9 mouse cellular contexts compared by ENCODE assay signal in genomic region chr12:72762502-72762901, GRCm38 (mm10). TPM values are rescaled to one million over a fixed set of nuclear protein-coding genes. Genes with fewer than 3 reads are reported as not detected.
DNase-seq lines count a peak whose midpoint lies in the region; ATAC-seq and TF ChIP-seq lines count a peak whose summit lies in the region.
"Had no signal": no experiment of that assay in that cellular context is flagged by ENCODE, and none has a peak within 500 bp of the region (broad histone marks: within the 10 kb centered on the region; RNA-seq: fewer than 3 reads in every experiment).

No protein-coding gene starts in this region.

- peaks cover 17% of the 10 kb centered on the region; the same call in 1 of the 2 replicates for H3K79me2 ChIP-seq in liver, adult 2 months (ENCODE audit: control insufficient read depth, insufficient read depth, low read length)

- no peak for ATAC-seq in embryonic facial prominence, embryonic 12.5 days (ENCODE audit: insufficient number of reproducible peaks, insufficient read depth, low FRiP score, low TSS enrichment)
- ATAC-seq in neural tube, embryonic 14.5 days (ENCODE audit: low read depth), result no peak

- no peaks in the 10 kb centered on the region for H3K9me3 ChIP-seq in embryonic facial prominence, embryonic 12.5 days
- no peaks in the 10 kb centered on the region for H3K9me3 ChIP-seq in neural tube, embryonic 14.5 days (ENCODE audit: control insufficient read depth, low read length)

- H3K4me3 ChIP-seq in liver, adult 2 months (ENCODE audit: insufficient read depth, low read depth, low read length), result peak overlapping the region; percentile 72
- H3K4me3 ChIP-seq in embryonic facial prominence, embryonic 12.5 days, result peak overlapping the region; percentile 88
- peak overlapping the region; percentile 88 for H3K4me3 ChIP-seq in neural tube, embryonic 14.5 days (ENCODE audit: low read depth, low read length)

- WGBS in liver, adult 2 months, result 7% methylated on average over 1 of the region's 1 CpGs
- 56% methylated on average over 1 of the region's 1 CpGs for WGBS in embryonic facial prominence, embryonic 12.5 days
- WGBS in large intestine, adult 2 months, result 7% methylated on average over 1 of the region's 1 CpGs
- 27% methylated on average over 1 of the region's 1 CpGs for WGBS in neural tube, embryonic 14.5 days

- H3K36me3 ChIP-seq in liver, adult 2 months (ENCODE audit: control insufficient read depth, insufficient read depth, low read length), result no peaks in the 10 kb centered on the region; the same call in 1 of the 2 replicates
- no peaks in the 10 kb centered on the region for H3K36me3 ChIP-seq in embryonic facial prominence, embryonic 12.5 days
- H3K36me3 ChIP-seq in neural tube, embryonic 14.5 days (ENCODE audit: control insufficient read depth, insufficient read depth, low read length), result no peaks in the 10 kb centered on the region

- peak overlapping the region; percentile 19; the same call in 1 of the 2 replicates for H3K27ac ChIP-seq in liver, adult 2 months (replicated peaks; ENCODE audit: insufficient read depth, low read depth, low read length)
- H3K27ac ChIP-seq in embryonic facial prominence, embryonic 12.5 days, result no peak overlapping the region
- no peak overlapping the region for H3K27ac ChIP-seq in neural tube, embryonic 14.5 days (ENCODE audit: low read depth, low read length)

- peak overlapping the region; percentile 58 for H3K4me2 ChIP-seq in embryonic facial prominence, embryonic 12.5 days (replicated peaks)
- H3K4me2 ChIP-seq in neural tube, embryonic 14.5 days (ENCODE audit: low read depth, low read length), result peak overlapping the region; percentile 62

- DNase-seq in liver, adult 2 months (ENCODE audit: extremely low read depth, low read depth, low spot score), result peak; percentile 47
- DNase-seq in liver, result no peak
- DNase-seq in large intestine, adult 2 months (ENCODE audit: low read depth, low spot score), result peak; percentile 4
- no peak for DNase-seq in gastrocnemius, postnatal 25 days
- no peak for DNase-seq in gastrocnemius, adult 8-10 months (ENCODE audit: low spot score in 2 of 2)
- DNase-seq in ovary, adult 18-20 months (ENCODE audit: low spot score), result no peak
- DNase-seq: adrenal gland, postnatal 25 days had no signal

- peak overlapping the region; percentile 58; the same call in 1 of the 2 replicates for H3K9ac ChIP-seq in liver, adult 2 months (ENCODE audit: low read depth, low read length)
- H3K9ac ChIP-seq in embryonic facial prominence, embryonic 12.5 days, result peak overlapping the region; percentile 99
- H3K9ac ChIP-seq in neural tube, embryonic 14.5 days (replicated peaks; ENCODE audit: low read depth, low read length), result peak overlapping the region; percentile 99

- no peaks in the 10 kb centered on the region for H3K27me3 ChIP-seq in liver, adult 2 months (ENCODE audit: control insufficient read depth, insufficient read depth, low read length)
- no peaks in the 10 kb centered on the region for H3K27me3 ChIP-seq in embryonic facial prominence, embryonic 12.5 days
- H3K27me3 ChIP-seq in neural tube, embryonic 14.5 days (ENCODE audit: control insufficient read depth, insufficient read depth, low read length), result no peaks in the 10 kb centered on the region

- no peak for TF ChIP-seq CTCF in liver, adult 2 months (IDR thresholded peaks at IDR 0.05; ENCODE audit: low read depth, low read length)

- TF ChIP-seq POLR2A in liver, adult 2 months (IDR thresholded peaks at IDR 0.05; ENCODE audit: extremely low read depth, insufficient read depth, low read length), result no peak

- H3K4me1 ChIP-seq in liver, adult 2 months (ENCODE audit: control insufficient read depth, insufficient read depth, low read length), result peaks cover 12% of the 10 kb centered on the region
- H3K4me1 ChIP-seq in embryonic facial prominence, embryonic 12.5 days, result peaks cover 19% of the 10 kb centered on the region
- peaks cover 18% of the 10 kb centered on the region for H3K4me1 ChIP-seq in neural tube, embryonic 14.5 days (ENCODE audit: control insufficient read depth, insufficient read depth, low read length)

RNA-seq across cellular contexts. Expression of gene Ppm1a, which starts 5.2 kb away (rescaled TPM):
- total RNA-seq in liver, adult 2 months (2014; rRNA removed), result 108 and 110 TPM in 2 replicates
- 55.4 and 57.8 TPM in 2 replicates for polyA plus RNA-seq in liver, adult 2 months (2012; rRNA removed)
- polyA plus RNA-seq in embryonic facial prominence, embryonic 12.5 days (2016; fragmentation: Nextera tagmentation; extraction: Ambion mirVana), result 81.4 and 83.7 TPM in 2 replicates
- polyA plus RNA-seq in large intestine, adult 2 months (2012; rRNA removed), result 50.4 and 68.0 TPM in 2 replicates
- 86.7 and 106 TPM in 2 replicates for polyA plus RNA-seq in neural tube, embryonic 14.5 days (2014; fragmentation: Nextera tagmentation; extraction: Ambion mirVana)
- 100 to 1,000 TPM; 215 to 234 TPM for total RNA-seq in gastrocnemius, postnatal 25 days (2021)
- total RNA-seq in gastrocnemius, adult 8-10 months (2022), result 100 to 1,000 TPM; 325 to 385 (median 339) TPM

Comparison
In these comparisons a context has a peak if more than half of its experiments do, and no peak if none do; other contexts are left out.
1. DNase-seq: peak in liver, adult 2 months (single experiment) and large intestine, adult 2 months (single experiment); none in liver (single experiment), gastrocnemius, postnatal 25 days (single experiment), gastrocnemius, adult 8-10 months (0 of 2) and ovary, adult 18-20 months (single experiment).
2. Peak in every context shown above with its lines, with median percentiles within 50 percentile points of each other: H3K4me3 ChIP-seq and H3K9ac ChIP-seq.